Mouse (Mus musculus) kidney, adult 11 months (tissue): ENCODE data around the gene Tbc1d8.

Source experiments
- DNase-seq: peaks from one replicate; pipeline ENCODE4 v3.0.0; 2022

Tbc1d8 gene

GRCm38 (mm10) chr1:39478057-39478895 lies at the start of gene Tbc1d8:
TSS of gene Tbc1d8 (minus strand) at chr1:39478755.
- DNase-seq, result peak; percentile 87

- no peak for DNase-seq
These were observed 49.8 kb upstream of the Tbc1d8 start for GRCm38 (mm10) chr1:39528319-39528718.

DNA sequence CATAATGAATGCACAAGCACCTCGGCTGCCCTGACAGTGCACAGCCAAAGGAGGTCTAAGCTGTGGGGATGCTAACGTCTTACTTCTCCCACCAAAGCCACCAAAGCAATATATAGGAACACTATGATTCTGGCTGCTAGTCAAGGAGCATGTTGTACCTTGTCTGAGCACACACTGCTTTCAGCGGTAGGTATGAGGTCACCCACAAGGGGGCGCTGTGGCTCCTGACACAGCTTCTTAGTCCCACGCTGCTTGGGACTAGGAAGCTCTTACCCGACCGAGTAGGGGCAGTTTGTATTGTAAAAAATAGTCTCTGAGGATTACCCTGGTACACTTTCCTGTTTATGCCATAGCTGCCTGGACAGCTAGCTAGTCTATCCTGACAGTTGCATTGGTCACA lies 48.9 kb upstream of the Tbc1d8 start:
- peak; percentile 56 for DNase-seq

DNA sequence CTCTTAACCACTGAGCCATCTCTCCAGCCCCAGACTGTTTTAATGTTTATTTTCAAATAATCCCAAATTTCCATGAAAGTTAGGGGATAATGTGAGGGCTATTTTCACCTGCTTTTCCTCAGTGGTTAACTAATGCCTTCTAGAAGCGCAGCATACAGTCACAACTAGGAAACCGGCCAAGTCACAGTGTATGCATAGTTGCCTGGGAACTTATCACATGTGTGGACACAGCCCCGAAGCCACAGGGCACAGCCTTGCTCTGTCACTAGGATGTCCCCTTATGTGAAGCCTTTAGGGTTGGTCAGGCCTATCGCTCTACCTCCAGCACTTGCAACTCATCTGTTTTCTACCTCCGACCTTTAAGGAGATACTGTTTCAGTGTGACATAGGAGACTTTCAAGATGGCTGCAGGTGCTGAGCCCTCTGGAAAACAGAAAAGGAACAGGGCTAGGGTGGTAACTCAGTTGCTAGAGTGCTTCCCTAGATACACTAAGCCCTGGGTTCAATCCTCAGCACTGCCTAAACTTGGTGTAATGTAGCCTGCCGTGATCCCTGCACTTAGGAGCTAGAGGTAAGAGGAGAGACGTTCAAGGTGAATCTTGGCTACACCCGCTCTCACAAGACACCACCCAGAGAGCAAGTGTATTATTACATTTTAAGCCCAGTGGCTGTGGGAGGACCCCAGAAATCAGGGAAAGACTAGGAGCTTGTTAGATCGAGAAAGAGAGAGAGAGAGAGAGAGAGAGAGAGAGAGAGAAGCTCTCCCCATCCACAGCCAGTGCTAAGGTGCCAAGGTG lies 48.0 kb upstream of the Tbc1d8 start:
- DNase-seq, result no peak

GRCm38 (mm10) chr1:39525763-39526162 lies 47.2 kb upstream of the Tbc1d8 start:
- no peak for DNase-seq

GRCm38 (mm10) chr1:39522519-39522918 lies 44.0 kb upstream of the Tbc1d8 start:
- no peak for DNase-seq

DNA sequence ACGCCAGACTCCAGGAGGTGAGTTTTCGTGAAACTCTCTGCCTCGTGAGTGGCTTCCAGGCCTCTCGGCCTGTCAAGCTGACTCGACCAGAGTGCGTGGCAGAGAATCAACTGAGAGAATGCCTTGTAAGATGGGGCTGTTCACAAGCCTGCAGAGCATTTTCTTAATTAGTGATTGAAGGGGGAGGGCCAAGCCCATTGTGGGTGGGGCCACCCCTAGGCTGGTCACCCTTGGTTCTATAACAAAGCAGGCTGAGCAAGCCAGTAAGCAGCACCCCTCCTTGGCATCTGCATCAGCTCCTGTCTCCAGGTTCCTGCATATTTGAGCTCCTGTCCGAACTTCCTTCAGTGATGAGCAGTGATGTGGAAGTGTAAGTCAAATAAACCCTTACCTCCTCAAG lies 42.8 kb upstream of the Tbc1d8 start:
- DNase-seq, result no peak

- DNase-seq, result no peak
These were observed 36.9 kb upstream of the Tbc1d8 start for GRCm38 (mm10) chr1:39515303-39515991.

DNA sequence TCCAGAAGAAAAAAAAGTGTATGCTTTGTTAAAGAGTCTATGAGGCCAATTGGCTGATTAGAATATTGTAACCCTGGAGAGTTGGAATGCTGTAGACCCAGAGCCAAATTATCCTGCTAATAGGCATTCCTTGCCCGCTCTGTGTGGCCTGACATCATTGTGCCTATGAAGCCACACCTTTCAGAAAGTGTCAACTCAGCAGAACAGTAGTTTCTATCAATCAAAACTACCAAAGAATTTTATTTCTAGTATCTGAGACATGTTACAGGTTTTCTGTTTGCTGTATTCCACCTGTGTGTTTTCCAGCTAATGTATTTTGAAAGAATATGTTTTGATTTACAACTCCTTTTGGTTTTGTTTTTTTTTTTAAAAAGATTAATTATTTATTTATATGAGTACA lies 33.6 kb upstream of the Tbc1d8 start:
- DNase-seq, result no peak

GRCm38 (mm10) chr1:39511775-39512174 lies 33.2 kb upstream of the Tbc1d8 start:
- no peak for DNase-seq

DNA sequence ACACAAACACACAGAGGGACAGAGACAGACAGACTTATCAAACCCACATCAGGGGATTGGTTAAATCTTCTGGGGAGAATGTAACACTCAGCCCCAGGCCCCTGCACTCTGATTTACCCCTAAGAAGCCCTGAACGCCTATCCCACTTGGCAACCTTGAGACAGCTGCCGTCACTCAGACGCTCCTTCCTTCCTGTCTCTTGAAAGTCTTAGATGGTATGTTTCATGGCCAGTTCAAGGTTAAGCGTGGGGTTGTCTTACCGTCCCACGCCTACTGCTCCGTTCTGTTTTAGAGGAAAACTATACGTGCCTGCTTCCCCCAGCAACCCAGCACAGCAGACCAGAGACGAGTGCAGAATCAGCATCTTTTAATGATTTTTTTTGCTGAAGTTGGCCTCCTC lies 27.0 kb upstream of the Tbc1d8 start:
- no peak for DNase-seq

- no peak for DNase-seq
These were observed 25.7 kb upstream of the Tbc1d8 start for GRCm38 (mm10) chr1:39504261-39504660.

- DNase-seq, result no peak
These were observed 24.5 kb upstream of the Tbc1d8 start for GRCm38 (mm10) chr1:39502817-39503633.

DNA sequence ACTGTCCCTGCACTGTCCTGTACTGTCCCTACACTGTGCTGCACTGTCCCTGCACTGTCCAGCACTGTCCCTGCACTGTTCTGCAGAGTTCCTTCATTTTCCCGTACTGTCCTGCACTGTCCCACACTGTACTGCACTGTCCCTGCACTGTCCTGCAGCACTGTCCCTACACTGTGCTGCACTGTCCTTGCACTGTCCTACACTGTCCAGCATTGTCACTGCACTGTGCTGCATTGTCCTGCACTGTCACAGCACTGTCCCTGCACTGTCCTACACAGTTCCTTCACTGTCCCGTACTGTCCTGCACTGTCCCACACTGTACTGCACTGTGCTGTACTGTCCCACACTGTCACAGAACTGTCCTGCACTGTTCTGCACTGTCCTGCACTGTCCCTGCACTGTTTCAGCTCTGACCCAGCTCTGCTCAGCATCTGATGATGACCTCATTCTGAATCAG lies 21.0 kb upstream of the Tbc1d8 start:
- DNase-seq, result no peak

DNA sequence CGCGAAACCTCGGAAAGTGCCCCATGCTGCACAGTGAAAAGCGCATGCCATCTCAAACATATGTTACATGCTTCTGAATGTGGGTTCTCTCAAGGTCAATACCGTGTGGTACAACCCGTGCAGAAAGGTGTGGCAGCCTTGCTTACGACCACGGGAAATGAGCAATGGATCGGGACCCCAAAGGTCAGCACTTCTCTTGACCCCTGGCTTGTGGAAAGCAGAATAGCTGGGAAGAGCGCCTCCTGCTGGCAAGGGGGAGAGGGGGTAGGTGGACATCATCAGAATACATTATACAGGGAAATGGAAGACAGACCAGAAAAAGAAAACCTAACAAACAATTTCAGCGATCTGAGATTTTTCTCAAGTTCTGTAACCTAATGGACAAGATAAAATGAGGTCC lies 19.2 kb upstream of the Tbc1d8 start:
- no peak for DNase-seq

GRCm38 (mm10) chr1:39496995-39497394 lies 18.4 kb upstream of the Tbc1d8 start:
- no peak for DNase-seq

GRCm38 (mm10) chr1:39493664-39494063 lies 15.1 kb upstream of the Tbc1d8 start:
- DNase-seq, result no peak

DNA sequence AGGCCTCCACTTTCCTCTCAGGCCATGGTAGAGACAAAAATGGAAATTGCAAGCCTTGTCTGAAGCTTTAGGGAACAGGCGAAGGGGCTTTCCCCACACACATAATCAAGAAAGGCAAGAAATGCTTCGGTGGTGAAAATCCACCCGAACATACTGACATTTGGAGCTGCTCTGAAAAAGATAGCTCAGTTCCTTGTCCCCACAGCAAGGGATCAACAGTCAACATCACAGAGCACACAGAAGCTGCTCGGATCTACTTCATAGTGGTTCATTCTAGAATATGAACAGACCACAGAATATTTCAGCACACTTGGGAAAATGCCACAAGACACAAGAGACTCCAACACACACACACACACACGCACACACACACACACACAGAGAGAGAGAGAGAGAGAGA lies 14.6 kb upstream of the Tbc1d8 start:
- no peak for DNase-seq

- no peak for DNase-seq
These were observed 8.8 kb upstream of the Tbc1d8 start for GRCm38 (mm10) chr1:39487370-39487769.

DNA sequence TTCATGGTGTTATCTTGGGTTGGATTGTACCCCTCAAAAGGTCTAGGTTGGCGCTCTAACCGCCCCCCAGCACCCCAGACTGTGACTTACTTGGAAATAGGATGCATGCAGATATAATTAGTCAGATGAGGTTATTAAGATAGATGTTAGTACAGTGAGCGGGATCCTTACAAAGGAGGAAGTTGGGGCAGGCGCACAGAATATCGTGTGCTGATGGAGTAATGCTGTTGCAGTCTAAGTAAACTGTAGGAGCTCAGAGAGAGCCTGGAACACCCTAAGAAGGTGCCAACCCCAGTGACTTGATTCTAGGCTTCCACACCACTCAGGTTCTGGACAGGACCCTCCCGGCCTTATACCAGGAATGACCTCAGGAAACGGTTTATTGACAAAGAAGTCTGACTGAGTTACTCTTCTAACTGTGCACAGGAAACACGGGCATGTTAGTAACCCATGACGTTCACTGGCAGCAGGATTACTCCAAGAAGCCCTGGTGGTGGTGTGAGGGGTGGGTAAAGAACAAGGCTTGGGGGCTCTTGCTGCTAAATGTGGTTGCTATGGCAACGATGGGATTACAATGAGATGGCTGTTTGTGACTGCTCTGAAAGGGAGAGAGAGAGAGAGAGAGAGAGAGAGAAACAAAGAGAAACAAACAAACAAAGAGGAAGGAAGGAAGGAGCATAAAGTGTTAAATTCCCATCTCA lies 3.7 kb upstream of the Tbc1d8 start:
- no peak for DNase-seq

- DNase-seq, result no peak
These were observed 699 bp upstream of the Tbc1d8 start for GRCm38 (mm10) chr1:39479254-39479653.

GRCm38 (mm10) chr1:39478896-39479200 lies 293 bp upstream of the Tbc1d8 start:
- DNase-seq, result no peak
